Mouse (Mus musculus): Measurements from ENCODE around the gene Tarbp1. TPM values are rescaled to one million over a fixed set of nuclear protein-coding genes. Genes with fewer than 3 reads are reported as not detected.

Tarbp1 gene
- polyA plus RNA-seq (2015; fragmentation: Nextera tagmentation; extraction: Ambion mirVana): 1.8 TPM in 2 replicates

- WGBS: under 1% methylated on average over 109 of the region's 124 CpGs
- ATAC-seq: peak; percentile 95
- H3K9me3 ChIP-seq: no peaks in the 10 kb centered on the region
- peaks cover 4% of the 10 kb centered on the region; the same call in 1 of the 2 replicates for H3K36me3 ChIP-seq
- H3K27ac ChIP-seq: peak within 1 kb of the TSS; percentile 83
- H3K4me3 ChIP-seq (replicated peaks): peak within 1 kb of the TSS; percentile 72
- peak within 1 kb of the TSS; percentile 81 for H3K4me2 ChIP-seq (replicated peaks)
- H3K9ac ChIP-seq (replicated peaks): peak within 1 kb of the TSS; percentile 82
- H3K4me1 ChIP-seq (replicated peaks): peaks cover 17% of the 10 kb centered on the region
- H3K27me3 ChIP-seq: peaks cover 24% of the 10 kb centered on the region
Measured at GRCm38 (mm10) chr8:126474299-126475187, at the start of gene Tarbp1. Tarbp1 (minus strand) TSS chr8:126475065.

DNA sequence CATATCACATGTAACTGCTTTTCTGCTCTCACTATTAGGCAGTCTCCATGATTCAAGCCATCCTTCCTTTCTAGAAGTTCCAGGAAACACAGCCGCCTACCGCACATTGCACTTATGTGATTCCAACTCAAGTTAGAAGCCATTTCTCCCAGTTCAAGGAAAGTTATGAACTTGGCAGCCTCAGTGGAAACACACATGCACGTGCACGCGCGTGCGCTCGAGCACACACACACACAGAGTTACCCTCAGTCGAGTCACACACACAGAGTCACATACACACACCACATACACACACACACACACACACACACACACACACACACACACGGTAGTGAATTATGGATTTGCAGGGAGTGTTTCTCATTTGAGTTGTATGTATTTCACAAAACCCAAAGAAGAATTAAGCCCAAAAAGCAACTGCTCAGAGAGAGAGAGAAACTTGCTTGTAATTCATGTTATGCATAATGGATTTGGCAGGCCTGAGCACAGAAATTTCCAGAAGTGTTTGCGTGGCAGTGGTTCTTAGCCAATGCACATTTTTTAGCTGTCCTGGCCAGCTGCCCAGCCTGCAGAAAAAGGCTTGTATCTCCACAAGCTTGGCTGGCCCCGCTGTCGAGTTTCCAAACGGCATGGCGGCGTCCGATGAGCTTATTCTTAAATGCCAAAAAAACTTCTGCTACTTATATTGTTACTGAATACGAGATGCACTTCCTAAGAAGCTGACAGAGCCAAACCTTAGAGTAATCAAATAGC lies 49.5 kb upstream of the Tarbp1 start:
- H3K9me3 ChIP-seq: no peaks in the 10 kb centered on the region
- H3K4me3 ChIP-seq (replicated peaks): no peak overlapping the region
- no peaks in the 10 kb centered on the region; the same call in 1 of the 2 replicates for H3K4me1 ChIP-seq (replicated peaks)
- H3K27me3 ChIP-seq: no peaks in the 10 kb centered on the region
- 79% methylated on average over 18 of the region's 18 CpGs for WGBS
- H3K9ac ChIP-seq (replicated peaks): no peak overlapping the region
- no peak overlapping the region for H3K27ac ChIP-seq
- no peak for ATAC-seq
- no peak overlapping the region for H3K4me2 ChIP-seq (replicated peaks)
- no peaks in the 10 kb centered on the region for H3K36me3 ChIP-seq

DNA sequence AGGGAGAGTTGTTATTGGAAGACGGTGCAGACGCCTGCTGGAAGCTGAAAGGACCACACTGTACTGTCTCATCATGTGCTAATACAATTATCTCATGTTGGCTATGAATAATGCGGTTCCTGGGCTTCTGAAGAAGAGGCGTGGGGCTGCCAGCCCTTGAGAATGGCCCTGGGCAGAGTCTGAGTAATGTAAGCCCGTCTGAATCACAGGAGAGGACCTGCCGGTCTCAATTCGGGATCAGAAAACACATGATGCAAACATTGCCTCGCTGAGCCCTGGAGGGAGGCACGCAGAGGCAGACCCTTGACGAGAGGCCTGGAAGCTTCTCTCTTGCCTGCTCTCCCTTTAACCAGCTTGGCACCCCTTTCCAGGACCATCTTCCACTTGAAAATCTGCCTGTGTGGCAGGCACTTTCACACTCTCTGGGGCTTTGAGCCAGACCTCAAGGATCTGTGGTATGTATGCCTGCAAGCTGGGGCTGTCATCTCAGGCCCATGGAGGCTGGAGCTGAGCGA lies 48.3 kb upstream of the Tarbp1 start:
- Histone ChIP-seq H3K27ac (no peak overlapping the region), H3K4me2 (replicated peaks) (no peak overlapping the region), H3K4me1 (replicated peaks) (0 out of 2 replicates have a peak, but pooled peaks cover 1% of the 10 kb centered on the region), H3K36me3 (no peaks in the 10 kb centered on the region), H3K4me3 (replicated peaks) (no peak overlapping the region), H3K27me3 (no peaks in the 10 kb centered on the region), H3K9me3 (no peaks in the 10 kb centered on the region), H3K9ac (replicated peaks) (no peak overlapping the region)
- 78% methylated on average over 11 of the region's 11 CpGs for WGBS
- ATAC-seq: no peak

GRCm38 (mm10) chr8:126519447-126519975 lies 44.6 kb upstream of the Tarbp1 start:
- H3K9me3 ChIP-seq: no peaks in the 10 kb centered on the region
- no peak overlapping the region for H3K4me2 ChIP-seq (replicated peaks)
- H3K9ac ChIP-seq (replicated peaks): no peak overlapping the region
- no peaks in the 10 kb centered on the region for H3K36me3 ChIP-seq
- H3K27me3 ChIP-seq: no peaks in the 10 kb centered on the region
- no peak overlapping the region for H3K4me3 ChIP-seq (replicated peaks)
- no peak for ATAC-seq
- H3K4me1 ChIP-seq (replicated peaks): peaks cover 21% of the 10 kb centered on the region
- no peak overlapping the region for H3K27ac ChIP-seq
- 82% methylated on average over 4 of the region's 4 CpGs for WGBS

- ATAC-seq: peak; percentile 89
- 4% methylated on average over 27 of the region's 27 CpGs for WGBS
Measured at GRCm38 (mm10) chr8:126516620-126517577, 42.0 kb upstream of the Tarbp1 start.

DNA sequence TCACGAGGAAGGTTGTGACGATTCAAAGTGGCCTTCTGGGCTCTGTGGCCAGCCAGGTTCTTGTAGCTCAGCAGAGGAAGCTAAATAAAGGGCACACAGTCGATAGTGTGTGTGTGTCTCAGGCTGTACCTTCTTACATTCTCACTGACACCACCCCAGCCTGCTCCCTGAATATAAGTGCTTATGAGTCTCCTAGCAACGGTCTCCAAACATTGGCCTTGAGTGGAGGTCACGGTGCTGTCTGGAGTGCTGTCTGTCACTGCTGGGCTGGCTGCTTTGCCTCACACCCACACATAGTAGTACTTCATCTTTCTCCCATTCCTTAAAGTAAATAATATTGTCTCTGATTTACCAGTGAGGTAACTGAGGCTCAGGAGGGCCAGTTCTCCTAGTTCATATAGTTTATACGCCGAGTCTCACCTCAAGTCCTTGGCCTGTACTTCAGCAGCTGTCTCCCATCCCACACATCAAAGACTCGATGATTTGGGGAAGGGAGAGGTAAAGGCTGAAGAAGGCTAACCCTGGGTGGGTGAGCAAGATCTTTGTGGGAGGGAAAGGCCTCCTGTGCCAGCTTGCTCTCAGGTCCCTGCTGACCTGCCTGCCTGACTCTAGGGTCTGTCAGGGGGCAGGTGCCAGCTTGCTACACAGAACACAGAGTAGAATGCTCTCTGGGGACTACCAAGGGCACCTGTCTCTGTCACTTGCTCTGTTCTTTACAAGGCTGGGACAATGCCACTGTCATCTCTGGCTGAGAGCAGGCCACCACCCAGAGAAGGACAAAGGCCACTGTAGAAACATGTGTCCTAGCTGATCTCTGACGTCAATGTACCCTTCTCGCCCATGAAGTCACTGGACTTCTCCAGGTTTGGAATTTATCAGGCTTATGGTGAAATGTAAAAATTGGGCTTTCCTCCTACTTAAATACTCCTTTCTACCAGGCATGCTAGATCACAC lies 39.4 kb upstream of the Tarbp1 start:
- Histone ChIP-seq H3K27me3 (no peaks in the 10 kb centered on the region), H3K9me3 (no peaks in the 10 kb centered on the region), H3K4me3 (replicated peaks) (no peak overlapping the region), H3K36me3 (no peaks in the 10 kb centered on the region), H3K4me1 (replicated peaks) (peaks cover 27% of the 10 kb centered on the region), H3K9ac (replicated peaks) (no peak overlapping the region), H3K27ac (0 out of 2 replicates have a peak overlapping the region, but pooled peaks have one; percentile 3), H3K4me2 (replicated peaks) (no peak overlapping the region)
- ATAC-seq: no peak
- 74% methylated on average over 10 of the region's 10 CpGs for WGBS

More at GRCm38 (mm10) chr8:126516620-126517577, 42.0 kb upstream of the Tarbp1 start:
- peak overlapping the region; percentile 85 for H3K27ac ChIP-seq
- H3K4me3 ChIP-seq (replicated peaks): peak overlapping the region; percentile 24
- no peaks in the 10 kb centered on the region for H3K36me3 ChIP-seq
- no peaks in the 10 kb centered on the region for H3K27me3 ChIP-seq
- H3K4me1 ChIP-seq (replicated peaks): peaks cover 27% of the 10 kb centered on the region
- H3K4me2 ChIP-seq (replicated peaks): peak overlapping the region; percentile 55
- H3K9ac ChIP-seq (replicated peaks): peak overlapping the region; percentile 45; the same call in 1 of the 2 replicates
- H3K9me3 ChIP-seq: no peaks in the 10 kb centered on the region

DNA sequence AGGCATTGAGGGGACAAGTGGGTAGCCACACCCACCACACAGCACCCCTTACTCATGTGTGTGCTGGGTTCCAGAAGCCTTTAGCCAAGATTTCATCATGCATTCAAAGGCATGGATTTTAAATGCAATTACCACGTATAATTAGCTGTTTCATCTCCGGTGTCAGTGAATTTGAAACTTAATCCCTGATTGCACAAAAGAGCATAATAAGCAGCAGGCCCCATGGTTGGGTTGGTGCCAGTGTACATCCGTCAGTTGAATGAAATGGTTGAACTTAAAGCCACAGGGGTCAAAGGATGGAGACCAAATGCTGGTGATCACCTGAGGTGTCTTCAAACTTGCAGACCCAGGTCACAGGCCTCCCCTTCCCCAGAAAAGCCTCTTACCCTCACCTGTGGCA lies 36.0 kb upstream of the Tarbp1 start:
- H3K27ac ChIP-seq: no peak overlapping the region

DNA sequence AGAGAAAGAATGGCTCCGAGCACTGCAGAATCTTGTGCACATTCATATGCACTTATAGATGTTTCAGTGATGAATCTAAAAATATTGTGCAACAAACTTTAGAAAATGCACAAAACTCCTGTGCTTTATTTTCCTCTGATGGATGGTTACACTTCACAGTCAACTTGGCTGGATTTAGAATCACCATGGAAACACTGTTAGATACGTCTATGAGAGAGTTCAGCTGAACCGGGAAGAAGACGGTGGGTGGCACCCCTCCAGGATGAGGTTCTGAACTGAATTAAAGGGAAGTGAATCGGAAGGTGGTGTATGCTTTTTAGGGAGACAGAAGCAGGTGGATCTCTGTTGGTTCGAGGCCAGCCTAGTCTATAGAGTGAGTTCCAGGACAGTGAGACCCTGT lies 34.8 kb upstream of the Tarbp1 start:
- H3K27ac ChIP-seq: no peak overlapping the region
- H3K4me1 ChIP-seq (replicated peaks): peaks cover 6% of the 10 kb centered on the region; the same call in 1 of the 2 replicates
- H3K9ac ChIP-seq (replicated peaks): no peak overlapping the region
- H3K36me3 ChIP-seq: no peaks in the 10 kb centered on the region
- H3K4me3 ChIP-seq (replicated peaks): no peak overlapping the region
- no peaks in the 10 kb centered on the region for H3K27me3 ChIP-seq
- H3K9me3 ChIP-seq: 0 out of 2 replicates have a peak, but pooled peaks cover 7% of the 10 kb centered on the region
- no peak overlapping the region for H3K4me2 ChIP-seq (replicated peaks)
- no peak for ATAC-seq
- WGBS: 64% methylated on average over 6 of the region's 6 CpGs

More for the DNA sequence above, 36.0 kb upstream of the Tarbp1 start:
- Histone ChIP-seq H3K4me3 (replicated peaks) (no peak overlapping the region), H3K36me3 (no peaks in the 10 kb centered on the region), H3K4me2 (replicated peaks) (no peak overlapping the region), H3K27me3 (no peaks in the 10 kb centered on the region), H3K4me1 (replicated peaks) (peaks cover 6% of the 10 kb centered on the region; the same call in 1 of the 2 replicates), H3K9ac (replicated peaks) (no peak overlapping the region), H3K9me3 (no peaks in the 10 kb centered on the region)
- WGBS: 68% methylated on average over 3 of the region's 3 CpGs
- no peak for ATAC-seq

- Histone ChIP-seq H3K27ac (no peak overlapping the region), H3K36me3 (no peaks in the 10 kb centered on the region), H3K9me3 (0 out of 2 replicates have a peak, but pooled peaks cover 7% of the 10 kb centered on the region), H3K27me3 (no peaks in the 10 kb centered on the region), H3K9ac (replicated peaks) (no peak overlapping the region), H3K4me1 (replicated peaks) (peaks cover 2% of the 10 kb centered on the region; the same call in 1 of the 2 replicates), H3K4me3 (replicated peaks) (no peak overlapping the region), H3K4me2 (replicated peaks) (no peak overlapping the region)
- no peak for ATAC-seq
- 90% methylated on average over 8 of the region's 8 CpGs for WGBS
Measured at GRCm38 (mm10) chr8:126508871-126509586, 34.2 kb upstream of the Tarbp1 start.
